Mouse (Mus musculus): ENCODE measurements around the gene Mmel1. TPM values are rescaled to one million over a fixed set of nuclear protein-coding genes. Genes with fewer than 3 reads are reported as not detected.

Gene Mmel1
- polyA plus RNA-seq, 1 experiment from 2014 or later, result 0.86 TPM

DNA sequence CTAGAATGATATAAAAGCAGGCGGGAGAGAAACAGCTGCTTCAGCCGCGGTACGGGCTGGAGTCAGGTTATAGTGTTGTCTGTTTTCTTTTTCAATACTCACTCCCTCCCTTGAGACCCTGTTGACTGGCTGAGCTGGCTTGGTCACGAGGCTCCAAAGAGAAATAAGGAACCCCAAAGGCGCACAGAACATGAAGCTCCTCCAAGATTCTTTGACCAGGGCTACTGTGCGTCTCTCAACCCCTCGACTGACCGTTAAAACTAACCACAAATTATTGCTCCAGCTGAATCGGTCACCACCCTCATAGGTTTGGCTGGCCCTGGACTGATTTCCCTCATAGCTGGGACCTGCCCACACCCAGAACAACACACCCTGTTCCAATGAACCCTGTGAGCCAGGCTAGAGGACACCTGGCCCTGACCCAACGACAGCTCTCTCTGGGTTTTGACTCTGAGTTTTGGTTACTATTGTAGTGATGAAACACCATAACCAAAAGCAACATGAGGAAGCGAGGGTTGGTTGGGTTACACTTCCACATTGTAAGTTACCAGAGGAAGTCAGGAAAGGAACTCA lies 59.8 kb downstream of the Mmel1 start:
- 81% methylated on average over 12 of the region's 12 CpGs for WGBS
- H3K9me3 ChIP-seq, result no peaks in the 10 kb centered on the region
- no peak overlapping the region for H3K4me3 ChIP-seq
- no peak overlapping the region for H3K4me2 ChIP-seq
- H3K27ac ChIP-seq (replicated peaks), result no peak overlapping the region
- ATAC-seq (ENCODE audit: low FRiP score, low read depth), result no peak
- no peaks in the 10 kb centered on the region for H3K27me3 ChIP-seq
- H3K4me1 ChIP-seq (replicated peaks), result no peaks in the 10 kb centered on the region; the same call in 1 of the 2 replicates
- no peaks in the 10 kb centered on the region for H3K36me3 ChIP-seq
- no peak overlapping the region for H3K9ac ChIP-seq

DNA sequence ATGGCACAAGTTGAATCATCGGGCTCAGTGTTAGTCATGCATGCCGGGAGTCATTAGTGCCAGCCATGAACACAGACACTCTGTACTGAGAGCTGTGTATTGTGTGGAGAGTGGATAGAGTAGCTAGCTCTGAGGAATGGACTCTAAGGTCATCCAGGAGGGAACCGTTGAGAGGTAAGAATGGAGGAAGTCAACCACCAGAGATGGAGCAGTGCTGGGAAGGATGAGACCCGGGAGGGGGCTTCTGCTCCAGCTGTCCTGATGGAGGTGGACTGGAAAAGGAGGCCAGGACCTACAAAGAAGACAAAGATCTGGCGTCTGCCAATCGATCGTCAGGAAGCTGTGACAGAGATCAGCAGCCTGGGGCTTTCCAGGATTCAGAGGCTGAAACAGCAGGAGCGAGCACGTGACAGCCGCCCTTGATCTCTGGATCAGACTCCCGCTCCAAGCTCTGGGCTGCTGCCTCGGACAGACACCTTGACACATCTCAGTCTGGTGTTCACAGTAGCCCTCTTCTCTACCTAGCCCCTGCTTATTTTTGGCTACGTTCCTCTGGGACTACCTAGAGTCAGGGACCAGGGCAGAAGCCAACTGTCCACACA lies 64.0 kb downstream of the Mmel1 start:
- no peaks in the 10 kb centered on the region for H3K36me3 ChIP-seq
- H3K9ac ChIP-seq, result no peak overlapping the region
- no peak overlapping the region for H3K27ac ChIP-seq (replicated peaks)
- no peaks in the 10 kb centered on the region; the same call in 1 of the 2 replicates for H3K4me1 ChIP-seq (replicated peaks)
- H3K27me3 ChIP-seq, result no peaks in the 10 kb centered on the region
- WGBS, result 57% methylated on average over 13 of the region's 13 CpGs
- H3K4me2 ChIP-seq, result no peak overlapping the region
- no peaks in the 10 kb centered on the region for H3K9me3 ChIP-seq
- ATAC-seq (ENCODE audit: low FRiP score, low read depth), result no peak
- no peak overlapping the region for H3K4me3 ChIP-seq

DNA sequence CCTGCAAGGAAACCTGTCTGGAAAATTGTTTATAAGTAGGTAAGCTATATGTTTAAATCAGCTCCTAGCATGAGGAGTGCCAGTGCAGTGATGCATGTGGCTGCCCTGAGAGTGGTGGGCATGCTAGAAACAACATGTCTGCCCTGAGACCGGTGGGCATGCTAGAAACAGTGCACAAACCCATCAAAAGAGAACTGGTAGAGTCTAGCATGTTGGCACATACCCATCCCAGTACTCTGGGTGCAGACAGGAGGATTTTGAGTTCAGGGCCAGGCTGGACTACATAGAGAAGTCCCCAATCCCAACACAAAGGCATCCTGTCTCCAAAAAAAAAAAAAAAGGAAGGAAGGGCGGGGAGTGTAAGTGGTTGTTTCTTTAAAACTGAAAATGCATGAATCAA lies 65.4 kb downstream of the Mmel1 start:
- H3K4me3 ChIP-seq, result no peak overlapping the region
- no peak overlapping the region for H3K9ac ChIP-seq
- no peaks in the 10 kb centered on the region for H3K27me3 ChIP-seq
- no peak for ATAC-seq (ENCODE audit: low FRiP score, low read depth)
- no peaks in the 10 kb centered on the region for H3K36me3 ChIP-seq
- H3K4me1 ChIP-seq (replicated peaks), result no peaks in the 10 kb centered on the region; the same call in 1 of the 2 replicates
- H3K4me2 ChIP-seq, result no peak overlapping the region
- 97% methylated on average over 2 of the region's 2 CpGs for whole genome bisulfite sequencing
- no peak overlapping the region for H3K27ac ChIP-seq (replicated peaks)
- no peaks in the 10 kb centered on the region for H3K9me3 ChIP-seq

DNA sequence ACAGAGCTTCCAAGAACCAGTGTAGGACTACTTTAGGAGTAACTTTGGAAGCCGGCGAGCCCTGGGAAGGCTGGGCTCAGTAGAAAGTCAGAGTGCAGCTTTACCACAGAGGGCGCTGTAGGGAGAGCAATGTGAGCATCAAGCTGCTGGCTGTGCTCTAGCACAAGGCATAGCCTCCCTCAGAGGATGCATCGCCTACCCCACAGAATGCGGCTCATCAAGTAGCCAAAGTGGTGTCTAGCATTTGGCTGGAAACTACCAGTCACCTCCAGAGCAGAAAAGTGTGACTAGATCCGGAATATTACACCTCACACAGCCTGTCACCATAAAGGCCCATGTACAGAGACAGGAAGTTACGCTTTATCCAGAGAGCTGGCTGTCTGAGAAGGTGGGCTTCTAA lies 66.4 kb downstream of the Mmel1 start:
- ATAC-seq (ENCODE audit: low FRiP score, low read depth), result no peak
- no peak overlapping the region for H3K4me3 ChIP-seq
- H3K9ac ChIP-seq, result no peak overlapping the region
- no peaks in the 10 kb centered on the region for H3K9me3 ChIP-seq
- WGBS, result 84% methylated on average over 7 of the region's 7 CpGs
- no peak overlapping the region for H3K4me2 ChIP-seq
- H3K36me3 ChIP-seq, result no peaks in the 10 kb centered on the region
- H3K27ac ChIP-seq (replicated peaks), result no peak overlapping the region
- H3K27me3 ChIP-seq, result no peaks in the 10 kb centered on the region
- H3K4me1 ChIP-seq (replicated peaks), result no peaks in the 10 kb centered on the region; the same call in 1 of the 2 replicates

DNA sequence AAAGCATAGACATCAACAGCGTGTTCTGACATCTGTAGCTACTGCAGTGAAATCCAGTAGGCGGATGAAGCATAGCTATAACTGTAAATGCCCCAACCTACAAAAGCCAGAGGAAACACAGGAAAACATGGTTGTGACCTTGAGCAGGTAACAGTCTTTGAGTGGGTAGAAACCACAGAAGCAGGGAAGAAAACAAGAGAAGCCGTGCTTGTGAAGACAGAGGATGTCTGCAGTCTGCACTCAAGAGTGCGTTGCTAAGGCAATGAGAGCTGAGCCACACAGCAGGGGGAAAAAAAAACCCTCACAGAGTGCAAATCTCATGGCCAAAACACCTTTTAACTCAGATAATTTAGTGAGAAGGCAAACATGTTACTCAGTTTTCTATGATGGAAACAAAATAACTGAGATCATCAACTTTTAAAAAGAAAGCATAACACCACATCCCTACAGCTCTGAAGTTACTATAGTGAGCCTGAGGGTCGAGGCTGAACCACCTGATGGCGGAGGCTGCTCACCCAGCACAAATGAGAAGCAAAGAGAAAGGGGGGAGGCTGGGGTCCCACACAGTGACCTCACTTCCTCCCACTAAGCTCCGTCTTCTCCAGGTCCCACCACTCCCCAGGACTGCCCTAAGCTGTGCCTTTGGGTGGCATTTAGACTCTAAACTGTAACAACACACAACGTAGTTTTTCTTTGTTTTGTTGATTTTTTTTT lies 67.3 kb downstream of the Mmel1 start:
- Histone ChIP-seq H3K9ac (no peak overlapping the region), H3K9me3 (no peaks in the 10 kb centered on the region), H3K36me3 (no peaks in the 10 kb centered on the region), H3K4me2 (no peak overlapping the region), H3K27me3 (no peaks in the 10 kb centered on the region), H3K27ac (replicated peaks) (no peak overlapping the region), H3K4me1 (replicated peaks) (no peaks in the 10 kb centered on the region; the same call in 1 of the 2 replicates), H3K4me3 (no peak overlapping the region)
- no peak for ATAC-seq (ENCODE audit: low FRiP score, low read depth)
- 49% methylated on average over 8 of the region's 8 CpGs for WGBS

DNA sequence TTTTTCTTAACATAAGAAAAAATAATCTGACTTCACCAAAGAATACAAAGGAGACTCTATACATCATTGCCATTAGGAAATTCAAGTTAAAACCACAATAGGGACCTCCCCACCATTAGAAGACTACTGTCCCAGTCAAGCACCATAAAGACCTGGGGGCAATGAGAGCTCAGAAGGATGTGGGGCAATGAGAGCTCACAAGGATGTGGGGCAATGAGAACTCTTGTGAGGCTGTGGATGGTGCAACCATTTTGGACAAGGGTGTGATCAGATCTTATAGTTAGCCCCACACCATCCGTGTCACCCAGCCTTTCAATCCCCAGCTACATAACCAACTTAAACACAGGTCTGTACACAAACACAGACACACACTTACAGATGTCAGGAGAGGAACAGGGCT lies 68.4 kb downstream of the Mmel1 start:
- Histone ChIP-seq H3K4me1 (replicated peaks) (no peaks in the 10 kb centered on the region; the same call in 1 of the 2 replicates), H3K9me3 (no peaks in the 10 kb centered on the region), H3K4me3 (no peak overlapping the region), H3K36me3 (no peaks in the 10 kb centered on the region), H3K27ac (replicated peaks) (no peak overlapping the region), H3K9ac (no peak overlapping the region), H3K4me2 (no peak overlapping the region), H3K27me3 (no peaks in the 10 kb centered on the region)
- no peak for ATAC-seq (ENCODE audit: low FRiP score, low read depth)
- WGBS, result 92% methylated on average over 1 of the region's 1 CpGs

DNA sequence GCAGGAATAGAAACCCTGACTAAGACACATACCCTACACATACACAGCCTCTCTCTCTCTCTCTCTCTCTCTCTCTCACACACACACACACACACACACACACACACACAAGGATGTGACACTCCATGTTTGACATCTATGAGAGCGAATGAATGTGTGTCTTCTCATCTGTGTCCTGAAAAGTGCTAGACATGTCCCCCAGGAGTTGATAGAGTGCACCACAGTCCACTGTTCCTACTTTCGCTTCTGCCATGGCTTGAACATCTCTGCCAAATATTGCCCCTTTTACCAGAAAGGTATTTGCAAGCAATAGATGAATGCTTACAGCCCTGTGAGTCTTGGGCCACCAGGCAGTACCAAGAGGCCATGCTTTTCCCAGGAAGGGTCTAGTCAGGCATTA lies 70.8 kb downstream of the Mmel1 start:
- no peaks in the 10 kb centered on the region for H3K4me1 ChIP-seq (replicated peaks)
- no peaks in the 10 kb centered on the region for H3K36me3 ChIP-seq
- no peaks in the 10 kb centered on the region for H3K27me3 ChIP-seq
- WGBS, result 90% methylated on average over 2 of the region's 2 CpGs
- no peak overlapping the region for H3K27ac ChIP-seq (replicated peaks)
- H3K9me3 ChIP-seq, result no peaks in the 10 kb centered on the region
- H3K4me3 ChIP-seq, result no peak overlapping the region
- no peak for ATAC-seq (ENCODE audit: low FRiP score, low read depth)
- no peak overlapping the region for H3K4me2 ChIP-seq
- H3K9ac ChIP-seq, result no peak overlapping the region

DNA sequence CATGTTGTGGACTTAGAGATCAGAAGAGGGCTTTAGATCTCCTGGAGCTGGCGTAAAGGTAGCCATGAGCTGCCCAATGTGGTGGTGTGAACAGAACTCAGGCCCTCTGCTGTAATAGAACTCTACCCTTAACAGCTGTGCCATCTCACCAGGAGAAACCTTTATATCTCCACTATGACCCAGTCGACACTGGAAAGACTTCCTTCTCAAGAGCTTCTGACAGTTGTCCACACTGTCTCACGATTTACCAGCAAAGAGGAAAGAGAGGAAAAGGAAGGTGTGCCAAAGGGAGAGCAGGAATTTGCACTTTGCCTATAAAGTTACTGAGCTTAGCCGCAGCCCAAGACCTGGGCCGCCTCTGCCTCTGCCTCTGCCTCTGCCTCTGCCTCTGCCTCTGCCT lies 72.4 kb downstream of the Mmel1 start:
- H3K27ac ChIP-seq (replicated peaks), result no peak overlapping the region
- H3K27me3 ChIP-seq, result no peaks in the 10 kb centered on the region
- no peaks in the 10 kb centered on the region for H3K9me3 ChIP-seq
- H3K4me2 ChIP-seq, result no peak overlapping the region
- H3K36me3 ChIP-seq, result no peaks in the 10 kb centered on the region
- 91% methylated on average over 5 of the region's 5 CpGs for WGBS
- H3K9ac ChIP-seq, result no peak overlapping the region
- ATAC-seq (ENCODE audit: low FRiP score, low read depth), result no peak
- H3K4me1 ChIP-seq (replicated peaks), result peaks cover 10% of the 10 kb centered on the region
- H3K4me3 ChIP-seq, result no peak overlapping the region

DNA sequence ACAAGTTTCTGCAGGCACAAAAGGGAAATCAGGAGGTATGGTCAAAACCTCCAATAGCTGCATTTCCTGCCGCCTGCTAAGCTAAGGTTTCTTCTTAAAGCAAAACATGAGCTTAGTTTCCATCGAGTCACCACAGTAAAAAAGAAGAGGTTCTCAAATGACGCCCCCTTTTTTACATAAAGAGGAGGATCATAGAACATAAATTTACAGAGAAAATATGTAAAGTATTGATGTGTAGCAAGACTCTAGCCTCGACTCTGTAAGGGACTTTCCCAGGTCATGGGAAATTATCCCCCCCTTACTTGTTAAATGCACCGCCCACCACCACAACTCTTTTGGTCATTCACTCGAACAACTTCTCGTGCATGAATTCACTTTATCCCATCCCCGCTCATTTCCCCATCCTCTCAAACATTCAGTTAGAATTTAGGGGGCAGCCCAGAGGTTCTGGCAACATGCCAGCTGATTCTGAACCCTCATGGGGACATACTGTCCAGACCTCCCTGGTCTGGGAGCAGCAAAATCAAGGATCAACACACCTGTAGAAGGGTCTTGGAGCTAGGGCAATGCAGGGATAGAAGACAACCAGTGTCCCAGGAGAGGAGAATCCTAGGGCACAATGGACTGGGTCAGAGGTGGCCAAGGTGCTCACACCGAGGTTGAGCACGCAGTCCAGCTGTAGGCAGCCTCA lies 73.4 kb downstream of the Mmel1 start:
- Histone ChIP-seq H3K27ac (replicated peaks) (no peak overlapping the region), H3K4me2 (no peak overlapping the region), H3K4me1 (replicated peaks) (peaks cover 10% of the 10 kb centered on the region), H3K36me3 (no peaks in the 10 kb centered on the region), H3K27me3 (no peaks in the 10 kb centered on the region), H3K9ac (no peak overlapping the region), H3K9me3 (no peaks in the 10 kb centered on the region), H3K4me3 (no peak overlapping the region)
- ATAC-seq (ENCODE audit: low FRiP score, low read depth), result no peak
- 86% methylated on average over 10 of the region's 10 CpGs for WGBS

DNA sequence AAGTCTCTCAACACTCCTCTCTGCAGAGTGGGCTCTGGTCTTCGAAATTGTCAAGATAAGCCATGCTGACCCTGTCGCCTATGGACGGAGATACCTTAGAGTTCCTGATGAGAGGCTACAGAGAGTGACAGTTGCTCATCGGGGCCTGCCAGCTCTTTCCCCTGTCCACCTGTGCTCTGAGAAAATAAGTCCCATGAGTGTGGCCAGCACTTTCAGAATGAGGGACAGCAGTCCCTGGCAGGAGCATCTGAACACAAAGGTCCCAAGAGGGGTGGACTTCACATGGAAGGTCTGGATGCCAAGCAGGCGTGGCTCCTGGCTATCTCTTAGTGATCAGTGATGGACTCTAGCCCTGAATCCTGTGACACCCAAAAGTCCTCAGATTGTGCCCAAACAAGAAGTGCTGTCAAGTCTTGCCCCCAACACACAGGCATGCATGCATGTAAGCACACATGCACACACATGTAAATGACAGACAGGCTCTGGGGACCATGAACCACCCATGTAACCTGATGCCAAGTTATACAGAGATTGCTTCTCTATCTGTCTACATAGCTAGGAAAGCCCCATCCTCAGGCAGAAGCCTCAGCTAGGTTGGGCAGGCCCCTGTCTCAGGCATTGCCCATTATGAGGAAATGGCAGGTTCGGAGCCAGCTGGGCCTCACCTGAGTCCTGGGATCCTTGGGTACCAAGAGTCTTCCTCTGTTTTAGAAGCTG lies 74.1 kb downstream of the Mmel1 start:
- no peaks in the 10 kb centered on the region for H3K9me3 ChIP-seq
- ATAC-seq (ENCODE audit: low FRiP score, low read depth), result no peak
- WGBS, result 92% methylated on average over 6 of the region's 6 CpGs
- no peak overlapping the region for H3K9ac ChIP-seq
- H3K4me1 ChIP-seq (replicated peaks), result peaks cover 15% of the 10 kb centered on the region
- no peaks in the 10 kb centered on the region for H3K36me3 ChIP-seq
- no peak overlapping the region for H3K27ac ChIP-seq (replicated peaks)
- H3K4me3 ChIP-seq, result no peak overlapping the region
- H3K27me3 ChIP-seq, result no peaks in the 10 kb centered on the region
- no peak overlapping the region for H3K4me2 ChIP-seq

DNA sequence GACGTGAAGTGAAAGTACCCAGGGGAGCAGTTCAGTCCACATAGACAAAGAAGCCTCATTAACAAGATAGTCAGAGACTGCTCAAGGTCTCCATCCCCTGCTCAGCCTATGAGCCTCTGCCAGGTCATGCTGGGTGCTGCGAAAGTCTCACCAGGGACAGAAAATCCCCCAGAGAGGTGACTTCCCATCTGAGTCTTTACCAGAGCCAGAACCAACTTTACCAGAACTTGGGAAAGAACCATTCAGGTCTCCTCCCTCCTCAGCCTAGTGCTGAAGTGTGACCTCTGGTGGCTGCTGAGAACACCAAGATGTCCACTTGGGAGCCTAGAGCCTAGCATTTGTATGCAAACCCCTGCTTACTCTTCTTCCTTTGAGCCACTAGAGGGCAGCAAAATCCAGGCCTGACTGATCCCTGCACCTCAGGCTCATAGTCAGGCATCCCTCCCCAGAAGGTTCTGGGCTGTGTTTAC lies 74.8 kb downstream of the Mmel1 start:
- H3K27ac ChIP-seq (replicated peaks), result no peak overlapping the region
- H3K9me3 ChIP-seq, result no peaks in the 10 kb centered on the region
- no peaks in the 10 kb centered on the region for H3K36me3 ChIP-seq
- ATAC-seq (ENCODE audit: low FRiP score, low read depth), result peak; percentile 61
- H3K9ac ChIP-seq, result no peak overlapping the region
- H3K4me3 ChIP-seq, result no peak overlapping the region
- 7% methylated on average over 2 of the region's 2 CpGs for WGBS
- H3K27me3 ChIP-seq, result no peaks in the 10 kb centered on the region
- peaks cover 19% of the 10 kb centered on the region for H3K4me1 ChIP-seq (replicated peaks)
- H3K4me2 ChIP-seq, result no peak overlapping the region

Data from hindbrain, embryonic 15.5 days (tissue).